13 mouse cellular contexts compared by ENCODE assay signal in the genomic region with DNA sequence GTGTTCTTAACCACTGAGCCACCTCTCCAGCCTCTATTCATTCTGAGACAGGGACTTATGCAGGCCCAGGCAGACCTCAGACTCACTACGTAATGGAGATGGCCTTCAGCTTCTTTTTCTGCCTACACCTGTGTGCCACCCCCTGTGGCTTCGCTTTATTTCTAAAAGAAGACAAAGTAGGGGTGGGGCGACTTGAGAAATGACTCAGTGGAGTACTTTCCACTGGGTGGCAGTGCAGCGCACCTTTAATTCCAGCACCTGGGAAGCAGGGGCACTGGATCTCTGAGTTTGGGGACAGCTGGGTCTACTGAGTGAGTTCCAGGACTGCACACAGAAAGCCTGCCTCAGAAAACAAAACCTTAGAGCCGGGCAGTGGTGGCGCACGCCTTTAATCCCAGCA. TPM values are rescaled to one million over a fixed set of nuclear protein-coding genes. Genes with fewer than 3 reads are reported as not detected.
DNase-seq lines count a peak whose midpoint lies in the region; ATAC-seq and TF ChIP-seq lines count a peak whose summit lies in the region.
"Had no signal": no experiment of that assay in that cellular context is flagged by ENCODE, and none has a peak within 500 bp of the region (broad histone marks: within the 10 kb centered on the region; RNA-seq: fewer than 3 reads in every experiment).

No protein-coding gene starts in this region.

- peaks cover 41% of the 10 kb centered on the region for H3K36me3 ChIP-seq in intestine, postnatal 0 days (ENCODE audit: control insufficient read depth, insufficient read depth)
- 0 out of 2 replicates have a peak, but pooled peaks cover 6% of the 10 kb centered on the region for H3K36me3 ChIP-seq in intestine, embryonic 16.5 days (ENCODE audit: control insufficient read depth, insufficient read depth, low read length)
- H3K36me3 ChIP-seq in midbrain, embryonic 15.5 days (replicated peaks), result peaks cover 23% of the 10 kb centered on the region

- ATAC-seq in intestine, postnatal 0 days, result no peak
- ATAC-seq in intestine, embryonic 16.5 days, result no peak
- no peak for ATAC-seq in midbrain, embryonic 15.5 days (replicated peaks)
- ATAC-seq: forebrain, embryonic 15.5 days had no signal

- peak; percentile 10 for DNase-seq in lung, postnatal 36 days
- DNase-seq in lung, postnatal 14 days, result no peak
- DNase-seq in NIH3T3 (ENCODE audit: low read depth), result peak; percentile 21
- DNase-seq in left cerebral cortex, postnatal 10 days (ENCODE audit: extremely low spot score in 1 of 2, low spot score in 2 of 2), result no peak
- DNase-seq: cerebellum, adult 9-10 months; midbrain, embryonic 14.5 days had no signal

- H3K27me3 ChIP-seq in intestine, postnatal 0 days (replicated peaks; ENCODE audit: control insufficient read depth, insufficient read depth, low read length), result no peaks in the 10 kb centered on the region
- no peaks in the 10 kb centered on the region for H3K27me3 ChIP-seq in intestine, embryonic 16.5 days (replicated peaks; ENCODE audit: control insufficient read depth, insufficient read depth, low read length)
- no peaks in the 10 kb centered on the region for H3K27me3 ChIP-seq in midbrain, embryonic 15.5 days (replicated peaks)
- H3K27me3 ChIP-seq: embryonic facial prominence, embryonic 15.5 days; forebrain, embryonic 15.5 days; hindbrain, embryonic 15.5 days; neural tube, embryonic 15.5 days had no signal

- intact Hi-C loops in left cerebral cortex, postnatal 10 days (cut with DNase I), result no loop called here

- peak; percentile 61 for TF ChIP-seq CTCF in intestine, postnatal 0 days (IDR thresholded peaks at IDR 0.05; ENCODE audit: low read depth)

- no peak overlapping the region for H3K4me2 ChIP-seq in intestine, postnatal 0 days (replicated peaks; ENCODE audit: low read depth)
- no peak overlapping the region for H3K4me2 ChIP-seq in intestine, embryonic 16.5 days (ENCODE audit: low read depth, low read length)
- no peak overlapping the region for H3K4me2 ChIP-seq in midbrain, embryonic 15.5 days
- H3K4me2 ChIP-seq: embryonic facial prominence, embryonic 15.5 days; forebrain, embryonic 15.5 days; hindbrain, embryonic 15.5 days; neural tube, embryonic 15.5 days had no signal

- H3K9me3 ChIP-seq in intestine, postnatal 0 days (ENCODE audit: control insufficient read depth), result no peaks in the 10 kb centered on the region
- H3K9me3 ChIP-seq in intestine, embryonic 16.5 days (ENCODE audit: control insufficient read depth, low read length), result no peaks in the 10 kb centered on the region
- H3K9me3 ChIP-seq in midbrain, embryonic 15.5 days, result no peaks in the 10 kb centered on the region
- H3K9me3 ChIP-seq: embryonic facial prominence, embryonic 15.5 days; forebrain, embryonic 15.5 days; hindbrain, embryonic 15.5 days; neural tube, embryonic 15.5 days had no signal

- no peak overlapping the region for H3K9ac ChIP-seq in intestine, postnatal 0 days (ENCODE audit: low read depth, low read length)
- H3K9ac ChIP-seq in intestine, embryonic 16.5 days (ENCODE audit: low read depth, low read length), result no peak overlapping the region
- H3K9ac ChIP-seq in midbrain, embryonic 15.5 days, result no peak overlapping the region
- H3K9ac ChIP-seq: embryonic facial prominence, embryonic 15.5 days; forebrain, embryonic 15.5 days; hindbrain, embryonic 15.5 days; neural tube, embryonic 15.5 days had no signal

- WGBS in intestine, postnatal 0 days, result 87% methylated on average over 7 of the region's 7 CpGs
- WGBS in intestine, embryonic 16.5 days, result 91% methylated on average over 7 of the region's 7 CpGs
- WGBS in midbrain, embryonic 15.5 days, result 91% methylated on average over 7 of the region's 7 CpGs

- H3K4me1 ChIP-seq in intestine, postnatal 0 days (replicated peaks; ENCODE audit: control insufficient read depth, insufficient read depth, low read length), result no peaks in the 10 kb centered on the region
- H3K4me1 ChIP-seq in intestine, embryonic 16.5 days (ENCODE audit: control insufficient read depth, insufficient read depth, low read length), result no peaks in the 10 kb centered on the region
- H3K4me1 ChIP-seq in midbrain, embryonic 15.5 days, result no peaks in the 10 kb centered on the region
- H3K4me1 ChIP-seq: embryonic facial prominence, embryonic 15.5 days; forebrain, embryonic 15.5 days; hindbrain, embryonic 15.5 days; neural tube, embryonic 15.5 days had no signal

- no peak overlapping the region for H3K4me3 ChIP-seq in intestine, postnatal 0 days (ENCODE audit: low read depth, low read length)
- H3K4me3 ChIP-seq in intestine, embryonic 16.5 days (ENCODE audit: low read length), result no peak overlapping the region
- H3K4me3 ChIP-seq in midbrain, embryonic 15.5 days, result no peak overlapping the region
- H3K4me3 ChIP-seq: embryonic facial prominence, embryonic 15.5 days; forebrain, embryonic 15.5 days; hindbrain, embryonic 15.5 days; neural tube, embryonic 15.5 days had no signal

- no peak overlapping the region for H3K27ac ChIP-seq in intestine, postnatal 0 days (ENCODE audit: low read depth, low read length)
- no peak overlapping the region for H3K27ac ChIP-seq in intestine, embryonic 16.5 days (ENCODE audit: low read length)
- no peak overlapping the region for H3K27ac ChIP-seq in midbrain, embryonic 15.5 days
- H3K27ac ChIP-seq: embryonic facial prominence, embryonic 15.5 days; forebrain, embryonic 15.5 days; hindbrain, embryonic 15.5 days; neural tube, embryonic 15.5 days had no signal

RNA-seq across cellular contexts. Expression of gene Cinp, which starts 6.7 kb away (rescaled TPM):
- polyA plus RNA-seq in intestine, postnatal 0 days (2015; fragmentation: Nextera tagmentation; extraction: Ambion mirVana), result 30.5 and 31.0 TPM in 2 replicates
- 65.0 and 72.7 TPM in 2 replicates for polyA plus RNA-seq in intestine, embryonic 16.5 days (2015; fragmentation: Nextera tagmentation; extraction: Ambion mirVana)
- 76.3 and 85.4 TPM in 2 replicates for polyA plus RNA-seq in midbrain, embryonic 15.5 days (2015; fragmentation: Nextera tagmentation; extraction: Ambion mirVana)
- total RNA-seq in left cerebral cortex, postnatal 10 days (2021), result 100 to 1,000 TPM in 1 of 2 experiments, 10 to 100 TPM in 1; 89.1 to 106 TPM

RNA-seq across cellular contexts. Expression of gene Tecpr2, which starts 6.8 kb away (rescaled TPM):
- 1.3 and 1.6 TPM in 2 replicates for polyA plus RNA-seq in intestine, postnatal 0 days (2015; fragmentation: Nextera tagmentation; extraction: Ambion mirVana)
- 2.2 and 2.4 TPM in 2 replicates for polyA plus RNA-seq in intestine, embryonic 16.5 days (2015; fragmentation: Nextera tagmentation; extraction: Ambion mirVana)
- 8.9 and 9.4 TPM in 2 replicates for polyA plus RNA-seq in midbrain, embryonic 15.5 days (2015; fragmentation: Nextera tagmentation; extraction: Ambion mirVana)
- total RNA-seq in left cerebral cortex, postnatal 10 days (2021), result 10 to 100 TPM; 35.1 to 36.2 TPM

RNA-seq across cellular contexts. Expression of gene Zfp839, which starts 32.2 kb away (rescaled TPM):
- polyA plus RNA-seq in intestine, postnatal 0 days (2015; fragmentation: Nextera tagmentation; extraction: Ambion mirVana), result 1.6 and 2.3 TPM in 2 replicates
- polyA plus RNA-seq in intestine, embryonic 16.5 days (2015; fragmentation: Nextera tagmentation; extraction: Ambion mirVana), result 3.7 and 4.9 TPM in 2 replicates
- polyA plus RNA-seq in midbrain, embryonic 15.5 days (2015; fragmentation: Nextera tagmentation; extraction: Ambion mirVana), result 3.9 and 4.4 TPM in 2 replicates
- 1 to 10 TPM; 8.6 to 8.9 TPM for total RNA-seq in left cerebral cortex, postnatal 10 days (2021)

RNA-seq across cellular contexts. Expression of gene Mok, which starts 41.6 kb away (rescaled TPM):
- 0.80 and 0.85 TPM in 2 replicates for polyA plus RNA-seq in intestine, postnatal 0 days (2015; fragmentation: Nextera tagmentation; extraction: Ambion mirVana)
- polyA plus RNA-seq in intestine, embryonic 16.5 days (2015; fragmentation: Nextera tagmentation; extraction: Ambion mirVana), result 1.7 and 2.9 TPM in 2 replicates
- 17.0 and 17.2 TPM in 2 replicates for polyA plus RNA-seq in midbrain, embryonic 15.5 days (2015; fragmentation: Nextera tagmentation; extraction: Ambion mirVana)
- 10 to 100 TPM; 11.9 to 13.5 TPM for total RNA-seq in left cerebral cortex, postnatal 10 days (2021)

Comparison
In these comparisons a context has a peak if more than half of its experiments do, and no peak if none do; other contexts are left out.
1. DNase-seq: peak in lung, postnatal 36 days (single experiment) and NIH3T3 (single experiment); none in lung, postnatal 14 days (single experiment) and left cerebral cortex, postnatal 10 days (0 of 2).